Mouse (Mus musculus): ENCODE data around the gene Gast.

Gast gene

DNA sequence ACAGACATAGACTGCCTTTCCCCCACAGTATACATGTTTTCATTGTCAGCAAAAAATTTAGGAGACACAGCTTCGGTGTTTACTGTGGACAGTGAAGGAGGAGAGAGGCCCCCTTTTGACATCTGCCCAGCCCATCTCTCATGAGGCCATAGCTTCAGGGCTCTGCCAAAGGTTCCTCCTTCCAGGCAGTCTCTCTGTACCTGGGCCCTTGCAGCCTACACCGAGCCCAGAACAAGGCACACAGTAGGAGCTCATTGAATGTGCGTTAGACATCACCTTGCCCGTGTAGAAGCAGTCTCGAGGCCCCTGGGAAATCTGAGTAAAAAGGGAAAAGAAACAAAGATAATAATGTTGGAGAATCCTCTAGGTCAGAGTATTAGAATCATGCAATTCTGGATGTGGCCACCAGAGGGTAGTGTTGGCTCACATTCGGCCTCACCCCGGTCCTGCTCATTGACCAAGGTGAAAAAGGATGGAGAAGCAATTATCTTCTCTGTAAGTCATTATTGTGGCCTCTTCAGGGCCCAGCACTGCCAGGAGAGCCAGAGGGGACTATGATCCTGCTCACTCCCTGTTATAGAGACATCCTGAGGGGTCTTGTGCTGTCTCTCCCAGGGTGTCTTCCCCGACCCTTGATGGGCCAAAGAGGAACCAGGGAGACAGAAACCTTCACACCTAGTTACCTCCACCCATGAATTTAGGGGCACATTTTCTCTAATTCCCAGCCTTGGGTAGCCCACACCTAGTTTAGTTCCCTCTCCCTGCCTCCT lies 28.2 kb downstream of the Gast start:
- DNase-seq (ENCODE audit: low spot score): peak; percentile 73

DNA sequence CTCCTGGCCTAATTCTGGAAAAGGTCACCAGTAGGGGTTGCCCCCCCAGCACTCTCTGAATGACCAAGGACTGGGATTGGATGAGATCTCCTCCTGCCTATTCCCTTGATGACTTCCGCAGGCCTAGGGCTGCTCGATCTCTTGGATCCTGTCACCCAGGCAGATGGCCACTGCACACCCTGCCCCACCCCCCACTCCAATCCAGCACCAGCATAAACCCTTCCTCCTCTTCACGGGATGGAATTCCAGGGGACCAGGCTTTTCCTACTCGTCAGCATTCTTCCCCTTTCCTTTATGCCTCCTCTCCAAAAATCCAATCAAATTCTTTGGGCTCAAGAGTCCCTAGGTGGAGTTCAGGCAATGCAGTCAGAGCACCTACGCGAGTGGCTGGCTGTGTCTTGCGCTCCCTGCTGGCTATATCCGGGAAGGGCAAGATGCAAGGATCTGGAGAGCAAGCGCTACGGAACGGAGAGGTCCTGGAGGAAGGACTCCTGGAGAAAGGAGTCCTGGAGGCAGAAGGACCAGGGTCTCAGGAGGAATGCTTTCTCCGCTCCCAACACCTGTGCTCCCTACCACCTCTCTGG lies 28.9 kb downstream of the Gast start:
- peak; percentile 61 for DNase-seq (ENCODE audit: low spot score)

DNA sequence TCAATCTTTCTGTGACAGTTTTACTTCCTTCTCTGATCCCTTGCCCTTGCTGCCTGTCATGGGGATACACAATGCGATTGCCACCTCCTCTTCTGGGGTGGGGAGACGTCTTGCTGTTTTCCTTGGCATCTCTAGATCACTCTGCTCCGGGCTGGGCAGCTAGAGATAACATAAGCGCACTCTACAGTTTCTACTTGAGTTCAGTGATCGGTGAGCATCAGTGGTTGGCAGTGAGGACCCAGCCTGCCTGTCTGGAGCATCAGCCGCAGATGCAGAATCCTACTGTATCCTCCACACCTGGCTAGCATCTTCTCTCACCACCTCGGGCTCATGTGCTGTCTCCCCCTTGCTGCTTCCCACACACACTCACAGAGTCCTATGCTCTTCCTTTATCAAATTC lies 34.9 kb downstream of the Gast start:
- DNase-seq (ENCODE audit: low spot score): no peak

DNA sequence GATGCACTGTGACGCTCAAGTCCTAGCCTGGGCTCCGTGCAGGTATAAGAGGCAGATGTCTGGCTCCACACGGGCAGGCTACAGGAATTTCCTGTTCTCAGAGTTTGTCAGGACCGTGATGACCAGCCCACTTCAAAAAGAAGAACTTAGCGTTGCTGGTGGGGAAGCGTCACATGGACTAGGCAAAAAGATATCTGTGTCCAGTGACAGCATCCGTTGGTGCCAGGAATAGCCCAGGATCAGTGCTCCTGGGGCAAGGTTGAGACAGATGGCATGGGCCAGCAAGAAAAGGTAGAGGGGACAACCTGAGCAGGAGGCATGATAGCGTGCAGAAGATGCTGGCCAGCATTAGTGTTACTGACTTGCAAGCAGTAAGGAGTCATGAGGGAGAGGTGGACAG lies 35.6 kb downstream of the Gast start:
- DNase-seq (ENCODE audit: low spot score): no peak

GRCm38 (mm10) chr11:100371981-100372558 lies 37.9 kb downstream of the Gast start:
- DNase-seq (ENCODE audit: low spot score): no peak

DNA sequence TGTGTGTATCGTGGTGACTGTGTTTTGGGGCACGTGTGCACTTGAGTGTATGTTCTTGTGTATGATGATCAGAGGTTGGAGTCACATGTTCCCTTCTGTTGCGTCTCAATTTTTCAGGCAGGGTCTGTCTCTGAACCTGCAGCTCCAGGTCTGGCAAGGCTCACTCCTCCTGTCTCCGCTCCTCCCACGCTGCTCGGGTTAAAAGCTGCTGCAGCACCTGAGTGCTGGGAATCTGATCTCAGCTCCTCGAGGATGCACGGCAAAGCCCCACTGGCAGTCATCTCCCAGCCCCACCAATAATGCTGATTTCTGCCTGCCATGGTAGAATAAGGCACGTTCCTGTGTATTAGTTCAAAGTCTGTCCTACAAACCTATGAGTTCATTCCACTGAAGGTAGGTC lies 40.9 kb downstream of the Gast start:
- no peak for DNase-seq (ENCODE audit: low spot score)

DNA sequence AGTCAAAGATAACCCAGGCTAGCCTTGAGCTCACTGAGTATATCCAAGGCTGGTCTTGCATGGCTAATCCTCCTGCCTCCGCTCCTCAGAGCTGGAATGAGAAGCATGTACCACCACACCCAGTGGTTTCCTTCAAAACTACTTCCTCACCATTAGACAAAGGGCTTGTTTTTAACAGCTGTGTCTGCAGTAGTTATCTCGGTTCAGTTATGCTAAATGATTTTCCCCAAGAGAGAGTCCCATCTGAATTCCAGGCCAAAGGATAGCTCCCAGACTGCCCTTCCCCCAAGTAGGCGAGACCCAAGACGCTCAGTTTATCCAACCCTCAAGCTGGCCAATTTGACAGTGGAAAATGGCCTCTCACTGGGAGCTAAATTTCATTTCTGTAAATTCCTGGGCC lies 41.8 kb downstream of the Gast start:
- DNase-seq (ENCODE audit: low spot score): no peak

DNA sequence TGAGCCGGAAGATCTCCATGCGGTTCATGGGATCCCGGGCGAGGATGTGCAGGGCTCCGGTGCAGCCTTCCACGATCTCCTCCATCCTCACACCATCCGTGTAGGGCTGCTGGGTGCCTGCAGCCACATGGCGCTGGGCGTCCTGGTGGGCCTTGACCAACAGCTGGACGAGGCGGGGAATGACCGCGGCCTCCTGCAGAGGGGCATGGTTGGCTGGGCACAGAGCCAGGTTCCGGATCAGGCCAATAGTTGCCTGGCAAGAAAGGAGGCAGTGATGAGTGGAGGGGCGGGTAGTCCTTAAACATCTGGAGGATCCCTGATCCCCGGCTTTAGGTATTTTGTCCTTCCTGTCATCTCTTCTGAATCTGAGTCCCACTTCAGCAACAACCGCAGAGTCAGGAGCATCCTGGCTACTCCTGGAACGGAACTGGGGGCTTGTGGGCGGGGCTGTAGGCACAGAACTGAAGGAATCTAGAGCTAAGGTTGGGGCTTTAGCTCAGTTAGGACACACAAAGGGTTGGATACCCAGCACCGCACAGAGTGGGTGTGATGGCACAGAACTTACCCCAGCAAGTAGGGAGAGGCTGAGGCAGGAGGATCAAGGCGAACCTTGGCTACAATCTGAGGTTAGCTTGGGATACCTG lies 42.7 kb downstream of the Gast start:
- DNase-seq (ENCODE audit: low spot score): no peak

- no peak for DNase-seq (ENCODE audit: low spot score)
These were observed 43.8 kb downstream of the Gast start for GRCm38 (mm10) chr11:100377989-100378388.

GRCm38 (mm10) chr11:100378446-100378845 lies 44.2 kb downstream of the Gast start:
- no peak for DNase-seq (ENCODE audit: low spot score)

- no peak for DNase-seq (ENCODE audit: low spot score)
These were observed 45.1 kb downstream of the Gast start for GRCm38 (mm10) chr11:100379311-100379710.

- DNase-seq (ENCODE audit: low spot score): no peak
These were observed 48.5 kb downstream of the Gast start for GRCm38 (mm10) chr11:100382682-100383081.

DNA sequence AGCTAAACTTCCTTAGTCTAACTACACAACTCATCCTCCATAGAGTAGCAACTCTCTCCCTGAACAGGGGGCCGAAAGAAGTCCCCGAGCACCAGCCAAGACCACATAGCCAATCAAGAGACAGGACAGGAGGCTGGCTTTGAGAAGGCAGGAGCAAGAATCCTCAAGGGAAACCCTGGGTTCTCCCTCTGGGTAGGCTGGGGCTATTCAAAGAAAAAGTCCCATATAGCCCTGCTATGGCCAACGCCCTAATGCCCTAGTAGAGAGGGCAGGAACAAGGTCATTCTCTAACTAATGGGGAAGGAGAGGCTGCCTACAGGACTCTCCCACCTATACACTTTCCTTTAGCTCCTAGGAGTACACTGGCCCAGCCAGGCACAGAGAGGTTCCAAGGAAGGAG lies 50.8 kb downstream of the Gast start:
- no peak for DNase-seq (ENCODE audit: low spot score)

GRCm38 (mm10) chr11:100386586-100386985 lies 52.4 kb downstream of the Gast start:
- DNase-seq (ENCODE audit: low spot score): no peak
